Mouse (Mus musculus) myocyte (in vitro differentiated cells): Measurements from ENCODE around the gene Gm7073. TPM values are rescaled to one million over a fixed set of nuclear protein-coding genes. Genes with fewer than 3 reads are reported as not detected.

Experiments used
- H3K27me3 ChIP-seq: one replicate; pipeline ENCODE4 v1.6.1; 2011; ENCODE audit not compliant: control insufficient read depth, insufficient read depth, insufficient read length
- H3K36me3 ChIP-seq: one replicate; pipeline ENCODE4 v1.6.1; 2011; ENCODE audit not compliant: control insufficient read depth, insufficient read depth
- H3K4me2 ChIP-seq: one replicate; pipeline ENCODE4 v1.6.1; 2011; ENCODE audit warnings: low read depth, control low read depth
- H3K4me3 ChIP-seq: one replicate; pipeline ENCODE4 v1.5.1; 2011; ENCODE audit warnings: mild to moderate bottlenecking, control low read depth, moderate library complexity
- H3K79me2 ChIP-seq: one replicate; pipeline ENCODE4 v1.6.1; 2011; ENCODE audit not compliant: control insufficient read depth, insufficient read depth
- H3ac ChIP-seq: one replicate; pipeline ENCODE4 v1.6.1; 2011; ENCODE audit not compliant: control insufficient read depth, insufficient read length
- CEBPB ChIP-seq: IDR thresholded peaks from 2 replicates; pipeline ENCODE4 v1.6.1; 2011; ENCODE audit warnings: mild to moderate bottlenecking, moderate library complexity; ENCODE audit not compliant: poor library complexity, insufficient read depth, severe bottlenecking
- E2F4 ChIP-seq: IDR thresholded peaks from one replicate; pipeline ENCODE4 v1.6.1; 2011; ENCODE audit warnings: mild to moderate bottlenecking, control low read depth, moderate library complexity; ENCODE audit not compliant: insufficient read depth
- MAX ChIP-seq: IDR thresholded peaks from one replicate; pipeline ENCODE4 v1.6.1; 2011; ENCODE audit warnings: low read depth, mild to moderate bottlenecking, control low read depth
- MYOD1 ChIP-seq, 3 experiments: IDR thresholded peaks; one replicate each; pipeline ENCODE4 v1.6.1; 2011; ENCODE audit warnings: control low read depth in 2 of 3, low read depth in 2 of 3, mild to moderate bottlenecking in 2 of 3, moderate library complexity in 1 of 3; ENCODE audit not compliant: insufficient read length in 2 of 3, control insufficient read depth in 1 of 3
- MYOG ChIP-seq, 3 experiments: IDR thresholded peaks; one replicate each; pipeline ENCODE4 v1.6.1; 2011; ENCODE audit warnings: control low read depth in 2 of 3, low read depth in 2 of 3, mild to moderate bottlenecking in 2 of 3; ENCODE audit not compliant: insufficient read length in 2 of 3, control insufficient read depth in 1 of 3, insufficient read depth in 1 of 3
- POLR2A ChIP-seq: IDR thresholded peaks from one replicate; pipeline ENCODE4 v1.6.1; 2011; ENCODE audit warnings: low read depth, mild to moderate bottlenecking, control low read depth, moderate library complexity; ENCODE audit not compliant: insufficient read length
- POLR2AphosphoS2 ChIP-seq: IDR thresholded peaks from one replicate; pipeline ENCODE4 v1.6.1; 2011; ENCODE audit warnings: low read depth, control low read depth; ENCODE audit not compliant: insufficient read length
- REST ChIP-seq: IDR thresholded peaks from one replicate; pipeline ENCODE4 v1.6.1; 2011; ENCODE audit warnings: mild to moderate bottlenecking, control low read depth, moderate library complexity; ENCODE audit not compliant: insufficient read depth, insufficient read length
- SRF ChIP-seq: IDR thresholded peaks from one replicate; pipeline ENCODE4 v1.6.1; 2011; ENCODE audit warnings: low read depth; ENCODE audit not compliant: control insufficient read depth, insufficient read length
- TCF12 ChIP-seq: IDR thresholded peaks from one replicate; pipeline ENCODE4 v1.6.1; 2011; ENCODE audit warnings: mild to moderate bottlenecking, control low read depth; ENCODE audit not compliant: poor library complexity, insufficient read depth, severe bottlenecking
- TCF3 ChIP-seq: IDR thresholded peaks from one replicate; pipeline ENCODE4 v1.6.1; 2011; ENCODE audit warnings: low read depth, control low read depth; ENCODE audit not compliant: insufficient read length
- USF1 ChIP-seq: IDR thresholded peaks from one replicate; pipeline ENCODE4 v1.6.1; 2011; ENCODE audit warnings: low read depth, mild to moderate bottlenecking, control low read depth, moderate library complexity
- polyA plus RNA-seq: library from polyadenylated mRNA; unstranded; fragments of >200 nt; fragmentation: generic; extraction: Trizol; gene quantifications from one replicate; pipeline ENCODE4 v1.2.1, GENCODE M21; 2012; ENCODE audit warnings: missing spikeins

Gene Gm7073
- polyA plus RNA-seq, 1 experiment: not detected

GRCm38 (mm10) chrX:60386852-60387251 lies 152.2 kb downstream of the Gm7073 start:
- H3K79me2 ChIP-seq: no peaks in the 10 kb centered on the region
- TF ChIP-seq TCF12 (no peak), MYOG (IDR thresholded peaks at IDR 0.05; ENCODE audit: control insufficient read depth in 1 of 3, insufficient read depth in 1 of 3, insufficient read length in 2 of 3, low read depth in 2 of 3) (no peak), REST (no peak), TCF3 (no peak), SRF (no peak), E2F4 (no peak), CEBPB (no peak), MYOD1 (IDR thresholded peaks at IDR 0.05; ENCODE audit: control insufficient read depth in 1 of 3, insufficient read length in 2 of 3, low read depth in 2 of 3) (no peak), POLR2A (no peak), MAX (no peak), POLR2AphosphoS2 (no peak), USF1 (no peak)

More at GRCm38 (mm10) chrX:60386852-60387251, 152.2 kb downstream of the Gm7073 start:
- Histone ChIP-seq H3K4me2 (no peak overlapping the region), H3K27me3 (no peaks in the 10 kb centered on the region), H3K36me3 (no peaks in the 10 kb centered on the region), H3K4me3 (no peak overlapping the region), H3ac (no peak overlapping the region)

Other genes starting within 250 kb of the Gm7073 start
- gene Atp11c, start 53.4 kb upstream of the Gm7073 start, polyA plus RNA-seq: 1.1 TPM